Mouse (Mus musculus): ENCODE data around the gene Odf3b. TPM values are rescaled to one million over a fixed set of nuclear protein-coding genes. Genes with fewer than 3 reads are reported as not detected.
A peak's percentile ranks its signal among the peaks of the same experiment; 100 is the strongest.

Odf3b gene
- polyA plus RNA-seq, 1 experiment: 142 TPM

DNA sequence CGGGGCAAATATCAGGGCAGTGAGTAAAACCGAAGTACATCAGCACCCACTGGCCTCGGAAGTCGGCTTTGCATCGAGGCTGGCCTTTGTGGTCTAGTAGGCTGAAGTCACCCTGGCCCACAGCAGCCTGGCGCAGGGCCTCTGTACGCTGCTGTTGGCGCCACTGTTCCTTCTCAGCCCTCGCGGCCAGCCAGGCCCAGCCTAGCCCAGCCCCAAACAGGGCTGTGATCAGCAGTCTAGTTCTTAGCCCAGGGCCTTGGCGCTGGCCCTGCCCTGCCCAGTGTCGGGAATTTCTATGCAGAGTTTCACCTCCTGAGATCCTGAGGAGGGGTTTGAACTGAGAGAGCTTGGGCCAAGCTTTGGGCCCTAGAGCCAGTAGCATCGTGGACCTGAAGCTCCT, 7.0 kb downstream of the Odf3b start:
- 77% methylated on average over 13 of the region's 13 CpGs for WGBS
- H3K27ac ChIP-seq (ENCODE audit: insufficient read depth, low read depth, low read length): no peak overlapping the region
- TF ChIP-seq POLR2A (IDR thresholded peaks at IDR 0.05; ENCODE audit: low read depth, low read length) (no peak), CTCF (IDR thresholded peaks at IDR 0.05; ENCODE audit: extremely low read depth, insufficient read length, insufficient replicate concordance, low read depth, low read length) (no peak)
- no peak overlapping the region for H3K4me3 ChIP-seq (ENCODE audit: low read depth, low read length)
- H3K4me1 ChIP-seq (ENCODE audit: control insufficient read depth, insufficient read depth, insufficient read length, low read length): peaks cover 22% of the 10 kb centered on the region
- H3K27me3 ChIP-seq (ENCODE audit: control insufficient read depth, insufficient read depth, low read length): no peaks in the 10 kb centered on the region
- peaks cover 45% of the 10 kb centered on the region for H3K36me3 ChIP-seq (ENCODE audit: control insufficient read depth, insufficient read depth, low read length)

DNA sequence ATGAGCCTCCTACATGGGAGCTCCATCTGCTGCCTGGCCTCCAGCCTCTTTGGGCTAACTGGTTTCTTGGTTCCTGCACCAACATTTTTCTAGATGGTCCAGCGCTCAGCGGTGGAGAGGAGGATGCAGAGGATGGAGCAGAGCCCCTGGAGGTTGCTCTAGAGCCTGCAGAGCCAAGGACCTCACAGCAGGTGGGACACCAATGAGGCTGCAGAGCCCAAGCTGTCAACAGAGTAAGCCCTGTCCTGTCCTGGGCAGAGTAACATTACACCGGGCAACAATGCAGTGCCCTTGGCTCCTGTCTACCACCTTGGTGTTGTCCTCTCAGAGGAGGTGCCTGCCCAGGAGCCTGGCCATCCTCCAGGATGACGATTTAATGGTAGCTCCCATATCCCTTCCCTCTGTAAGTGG, 13.9 kb downstream of the Odf3b start:
- Histone ChIP-seq H3K4me1 (ENCODE audit: control insufficient read depth, insufficient read depth, insufficient read length, low read length) (no peaks in the 10 kb centered on the region), H3K36me3 (ENCODE audit: control insufficient read depth, insufficient read depth, low read length) (peaks cover 84% of the 10 kb centered on the region), H3K27ac (ENCODE audit: insufficient read depth, low read depth, low read length) (no peak overlapping the region), H3K4me3 (ENCODE audit: low read depth, low read length) (no peak overlapping the region), H3K27me3 (ENCODE audit: control insufficient read depth, insufficient read depth, low read length) (no peaks in the 10 kb centered on the region)
- no peak for TF ChIP-seq CTCF (IDR thresholded peaks at IDR 0.05; ENCODE audit: extremely low read depth, insufficient read length, insufficient replicate concordance, low read depth, low read length)
- no peak for TF ChIP-seq POLR2A (IDR thresholded peaks at IDR 0.05; ENCODE audit: low read depth, low read length)
- 93% methylated on average over 4 of the region's 4 CpGs for WGBS

DNA sequence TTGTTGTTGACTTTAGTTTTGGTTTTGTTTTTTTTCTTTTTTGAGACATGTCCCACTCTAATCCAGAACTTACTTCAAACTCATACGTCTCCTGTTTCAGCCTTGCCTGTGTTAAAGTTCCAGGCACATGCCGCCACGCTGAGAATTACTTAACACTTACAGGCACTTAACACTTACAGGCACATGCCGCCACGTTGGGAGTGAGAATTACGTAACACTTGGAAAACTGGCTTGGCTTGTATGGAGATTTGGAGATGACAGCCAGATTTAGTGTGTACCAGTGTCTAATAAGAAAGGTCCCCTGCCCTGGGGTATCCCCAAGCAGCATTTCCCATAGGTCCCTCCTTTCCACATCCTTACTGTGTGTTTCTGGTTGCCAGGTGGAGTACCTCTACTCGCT, 16.0 kb downstream of the Odf3b start:
- H3K36me3 ChIP-seq (ENCODE audit: control insufficient read depth, insufficient read depth, low read length): peaks cover 69% of the 10 kb centered on the region
- no peaks in the 10 kb centered on the region for H3K27me3 ChIP-seq (ENCODE audit: control insufficient read depth, insufficient read depth, low read length)
- no peaks in the 10 kb centered on the region for H3K4me1 ChIP-seq (ENCODE audit: control insufficient read depth, insufficient read depth, insufficient read length, low read length)
- no peak for TF ChIP-seq POLR2A (IDR thresholded peaks at IDR 0.05; ENCODE audit: low read depth, low read length)
- no peak for TF ChIP-seq CTCF (IDR thresholded peaks at IDR 0.05; ENCODE audit: extremely low read depth, insufficient read length, insufficient replicate concordance, low read depth, low read length)
- no peak overlapping the region for H3K4me3 ChIP-seq (ENCODE audit: low read depth, low read length)
- H3K27ac ChIP-seq (ENCODE audit: insufficient read depth, low read depth, low read length): no peak overlapping the region
- WGBS: 83% methylated on average over 7 of the region's 7 CpGs

DNA sequence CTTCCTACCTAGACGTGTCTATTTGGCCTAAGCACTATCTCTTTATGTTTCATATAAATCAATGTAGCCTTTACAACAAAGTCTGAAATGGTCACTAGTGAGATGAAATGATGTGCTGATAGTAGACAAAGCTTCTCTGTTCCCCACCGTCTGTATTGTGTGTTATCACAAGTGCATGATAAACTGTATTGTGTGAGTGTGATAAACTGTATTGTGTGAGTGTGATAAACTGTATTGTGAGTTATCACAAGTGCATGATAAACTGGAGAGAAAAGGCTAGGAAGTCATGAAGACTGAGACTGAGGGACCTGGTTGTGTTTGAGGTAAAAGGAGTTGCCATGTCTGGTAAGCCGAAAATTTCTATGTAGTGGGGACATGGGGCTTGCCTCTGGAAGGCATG, 20.3 kb downstream of the Odf3b start:
- no peak for TF ChIP-seq POLR2A (IDR thresholded peaks at IDR 0.05; ENCODE audit: low read depth, low read length)
- Histone ChIP-seq H3K36me3 (ENCODE audit: control insufficient read depth, insufficient read depth, low read length) (peaks cover 31% of the 10 kb centered on the region), H3K27ac (ENCODE audit: insufficient read depth, low read depth, low read length) (no peak overlapping the region), H3K27me3 (ENCODE audit: control insufficient read depth, insufficient read depth, low read length) (no peaks in the 10 kb centered on the region), H3K4me3 (ENCODE audit: low read depth, low read length) (no peak overlapping the region), H3K4me1 (ENCODE audit: control insufficient read depth, insufficient read depth, insufficient read length, low read length) (peaks cover 8% of the 10 kb centered on the region)
- WGBS: 69% methylated on average over 3 of the region's 3 CpGs

DNA sequence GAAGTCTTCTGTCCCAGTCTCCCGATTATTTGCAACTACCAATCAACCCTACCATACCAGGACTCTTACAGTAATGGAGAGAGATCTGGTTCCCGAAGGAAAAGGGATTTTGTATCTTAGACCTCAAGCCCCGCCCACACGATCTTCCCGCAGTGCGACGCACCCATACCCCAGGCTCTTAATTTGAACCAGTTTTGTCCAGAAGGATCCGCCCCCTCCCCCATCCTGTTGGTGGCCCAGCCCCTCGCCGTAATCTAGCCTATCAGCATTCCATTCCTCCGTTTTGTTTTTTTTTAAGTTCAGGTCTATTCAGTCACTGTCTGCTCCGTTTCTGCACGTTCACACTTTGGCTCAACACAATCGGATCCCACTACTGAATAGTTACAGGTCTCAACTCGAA, 22.7 kb downstream of the Odf3b start:
- no peaks in the 10 kb centered on the region for H3K27me3 ChIP-seq (ENCODE audit: control insufficient read depth, insufficient read depth, low read length)
- peaks cover 29% of the 10 kb centered on the region for H3K36me3 ChIP-seq (ENCODE audit: control insufficient read depth, insufficient read depth, low read length)
- WGBS: 0% methylated on average over 15 of the region's 15 CpGs
- H3K4me1 ChIP-seq (ENCODE audit: control insufficient read depth, insufficient read depth, insufficient read length, low read length): peaks cover 8% of the 10 kb centered on the region
- H3K27ac ChIP-seq (ENCODE audit: insufficient read depth, low read depth, low read length): peak overlapping the region; percentile 40; the same call in 1 of the 2 replicates
- H3K4me3 ChIP-seq (ENCODE audit: low read depth, low read length): peak overlapping the region; percentile 97
- TF ChIP-seq POLR2A (IDR thresholded peaks at IDR 0.05; ENCODE audit: low read depth, low read length) (no peak), CTCF (IDR thresholded peaks at IDR 0.05; ENCODE audit: extremely low read depth, insufficient read length, insufficient replicate concordance, low read depth, low read length) (no peak)

DNA sequence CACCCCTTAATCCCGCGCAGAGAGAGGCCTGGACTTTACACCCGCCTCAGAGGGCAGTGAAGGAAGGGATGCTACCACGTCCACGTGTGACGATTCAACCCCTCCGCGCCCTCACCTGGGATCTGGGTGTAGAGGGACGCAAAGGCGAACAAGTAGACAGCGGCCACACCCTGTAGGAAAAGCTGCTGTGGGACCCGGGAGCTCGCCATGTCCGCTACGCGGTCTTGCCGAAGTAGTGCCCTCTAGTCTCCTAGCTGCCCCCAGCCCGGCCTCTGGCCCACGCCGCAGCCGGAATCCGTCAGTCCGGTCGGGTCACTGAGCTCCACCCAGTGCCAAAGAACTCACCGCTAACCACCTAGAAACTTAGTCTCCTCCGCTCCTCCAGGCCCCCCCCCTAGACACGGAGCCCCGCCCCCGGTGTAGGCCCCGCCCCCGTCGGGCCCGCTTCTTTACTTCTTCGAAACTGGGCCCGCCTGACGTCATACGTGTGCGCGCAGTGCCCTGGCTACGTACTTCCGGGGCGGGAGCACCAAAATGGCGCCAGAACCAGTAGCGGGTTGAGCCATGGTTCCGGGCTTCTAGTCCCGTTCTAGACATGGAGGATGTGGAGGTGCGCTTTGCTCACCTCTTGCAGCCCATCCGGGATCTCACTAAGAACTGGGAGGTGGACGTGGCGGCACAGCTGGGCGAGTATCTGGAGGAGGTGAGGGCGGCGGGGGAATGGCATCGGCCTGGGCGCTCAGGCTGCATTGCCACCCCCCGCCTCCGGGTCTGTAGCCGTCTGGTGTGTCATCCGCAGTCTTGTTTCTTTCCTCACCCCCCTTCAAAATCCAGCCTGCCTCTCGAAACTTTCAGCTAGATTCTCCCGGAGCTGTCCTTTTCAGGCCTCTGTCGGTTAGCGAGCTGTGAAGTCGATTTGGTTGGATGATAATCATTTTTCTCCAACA, 23.6 kb downstream of the Odf3b start, which contains the start of the genes Lmf2 and Ncaph2:
Gene Lmf2 (minus strand): TSS at position 419 of the 947 bp plus-strand sequence.
Gene Ncaph2 (plus strand): TSS at position 479 of the 947 bp plus-strand sequence.
- H3K27ac ChIP-seq (ENCODE audit: insufficient read depth, low read depth, low read length): peak within 1 kb of the TSS; percentile 65
- H3K36me3 ChIP-seq (ENCODE audit: control insufficient read depth, insufficient read depth, low read length): peaks cover 30% of the 10 kb centered on the region
- under 1% methylated on average over 64 of the region's 64 CpGs for WGBS
- peak within 1 kb of the TSS; percentile 97 for H3K4me3 ChIP-seq (ENCODE audit: low read depth, low read length)
- H3K27me3 ChIP-seq (ENCODE audit: control insufficient read depth, insufficient read depth, low read length): no peaks in the 10 kb centered on the region
- TF ChIP-seq POLR2A (IDR thresholded peaks at IDR 0.05; ENCODE audit: low read depth, low read length) (no peak; the same call in none of the 2 replicates), CTCF (IDR thresholded peaks at IDR 0.05; ENCODE audit: extremely low read depth, insufficient read length, insufficient replicate concordance, low read depth, low read length) (no peak)
- peaks cover 8% of the 10 kb centered on the region for H3K4me1 ChIP-seq (ENCODE audit: control insufficient read depth, insufficient read depth, insufficient read length, low read length)

DNA sequence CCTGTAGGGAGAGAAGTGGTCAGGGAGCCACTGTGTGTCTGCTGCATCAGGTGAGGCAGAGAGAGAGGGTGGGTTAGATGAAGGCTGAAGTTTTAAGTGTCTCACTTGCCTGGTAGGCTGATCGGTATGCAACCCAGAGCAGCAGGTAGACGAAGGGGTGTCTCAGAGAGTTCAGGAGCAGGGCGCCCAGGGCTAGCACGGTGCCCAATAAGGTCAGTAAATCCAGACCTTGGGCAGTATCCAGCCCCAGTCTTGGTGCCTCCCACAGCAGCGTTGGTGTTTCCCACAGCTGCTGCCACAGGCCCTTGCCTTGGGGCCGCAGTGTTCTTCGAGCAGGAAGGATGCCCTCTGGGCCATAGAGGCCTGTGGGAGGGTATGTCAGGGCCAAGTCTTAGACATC, 24.6 kb downstream of the Odf3b start:
- peaks cover 8% of the 10 kb centered on the region for H3K4me1 ChIP-seq (ENCODE audit: control insufficient read depth, insufficient read depth, insufficient read length, low read length)
- H3K4me3 ChIP-seq (ENCODE audit: low read depth, low read length): peak overlapping the region; percentile 97
- WGBS: 65% methylated on average over 7 of the region's 7 CpGs
- no peaks in the 10 kb centered on the region for H3K27me3 ChIP-seq (ENCODE audit: control insufficient read depth, insufficient read depth, low read length)
- H3K27ac ChIP-seq (ENCODE audit: insufficient read depth, low read depth, low read length): no peak overlapping the region
- H3K36me3 ChIP-seq (ENCODE audit: control insufficient read depth, insufficient read depth, low read length): peaks cover 31% of the 10 kb centered on the region
- no peak for TF ChIP-seq POLR2A (IDR thresholded peaks at IDR 0.05; ENCODE audit: low read depth, low read length)
- no peak for TF ChIP-seq CTCF (IDR thresholded peaks at IDR 0.05; ENCODE audit: extremely low read depth, insufficient read length, insufficient replicate concordance, low read depth, low read length)

Measured in small intestine, adult 2 months (tissue).